Mouse (Mus musculus) skeletal muscle tissue, adult 2 months (tissue): ENCODE measurements around the gene Sh3bp5.
A peak's percentile ranks its signal among the peaks of the same experiment; 100 is the strongest.

ENCODE experiments used
- DNase-seq: peaks from one replicate; pipeline ENCODE4 v3.0.0-alpha.2; 2012; ENCODE audit warnings: low read depth, low spot score

The Sh3bp5 gene

DNA sequence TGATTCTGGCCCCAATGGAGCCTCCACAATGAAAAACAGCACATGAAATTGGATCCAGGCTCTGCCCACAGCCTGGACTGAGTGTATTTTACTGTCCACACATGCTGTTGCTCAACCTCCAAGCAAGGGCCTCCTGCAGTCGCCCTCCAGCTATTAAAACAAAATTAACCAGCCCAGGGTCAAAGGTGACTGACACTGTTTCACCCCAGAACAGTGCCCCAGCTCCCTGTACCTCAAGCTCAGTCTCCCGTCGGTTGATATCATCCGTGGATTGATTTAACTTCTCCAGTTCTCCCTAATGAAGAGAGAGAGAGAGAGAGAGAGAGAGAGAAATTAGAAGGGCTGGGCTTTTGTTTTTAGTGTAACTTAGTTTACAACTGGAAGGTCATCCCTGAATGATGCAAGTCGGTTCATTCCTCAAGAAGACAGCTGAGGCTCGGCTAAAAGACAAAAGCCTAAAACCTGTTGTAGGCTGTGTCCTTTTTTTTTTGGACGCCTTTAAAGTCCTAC is 2.0 kb downstream of the Sh3bp5 start:
- peak; percentile 60 for DNase-seq

DNA sequence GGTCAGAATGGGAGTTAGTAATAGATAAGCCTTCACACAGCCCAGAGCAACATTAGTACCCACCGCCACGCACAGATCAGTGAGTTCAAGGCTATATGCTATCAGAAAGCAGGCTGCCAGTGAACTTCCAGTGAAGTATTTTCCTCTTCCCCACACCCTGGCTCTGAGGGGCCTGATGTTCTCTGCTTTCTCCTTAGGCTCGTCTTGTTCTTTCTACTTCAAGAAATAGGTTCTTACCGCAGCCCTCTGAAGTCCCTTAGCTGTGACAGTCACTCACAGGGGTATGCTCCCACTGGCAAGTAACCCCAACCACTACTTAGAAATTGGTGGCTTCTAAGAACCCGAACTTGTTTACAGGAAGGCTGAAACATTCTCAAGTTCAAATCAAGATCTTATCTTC is 2.8 kb downstream of the Sh3bp5 start:
- DNase-seq, result no peak

DNA sequence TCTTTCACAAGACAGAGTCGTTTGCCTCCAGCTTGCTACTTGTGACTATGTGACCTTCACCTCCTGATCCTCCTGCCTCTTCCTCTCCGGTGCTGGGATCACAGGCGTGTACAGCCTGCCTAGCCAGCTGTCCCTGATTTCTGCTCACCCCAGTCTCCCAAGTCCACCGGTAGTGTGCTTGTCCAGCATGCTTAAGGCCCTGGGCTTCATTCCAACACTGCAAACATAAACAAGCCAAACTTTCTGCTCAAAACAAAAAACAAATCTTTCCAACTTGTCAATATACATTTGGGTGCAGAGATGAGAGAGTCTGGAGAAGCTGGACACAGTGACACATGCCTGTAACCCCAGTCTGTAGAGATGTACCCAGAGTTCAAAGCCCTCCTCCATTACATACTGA is 3.5 kb downstream of the Sh3bp5 start:
- no peak for DNase-seq

DNA sequence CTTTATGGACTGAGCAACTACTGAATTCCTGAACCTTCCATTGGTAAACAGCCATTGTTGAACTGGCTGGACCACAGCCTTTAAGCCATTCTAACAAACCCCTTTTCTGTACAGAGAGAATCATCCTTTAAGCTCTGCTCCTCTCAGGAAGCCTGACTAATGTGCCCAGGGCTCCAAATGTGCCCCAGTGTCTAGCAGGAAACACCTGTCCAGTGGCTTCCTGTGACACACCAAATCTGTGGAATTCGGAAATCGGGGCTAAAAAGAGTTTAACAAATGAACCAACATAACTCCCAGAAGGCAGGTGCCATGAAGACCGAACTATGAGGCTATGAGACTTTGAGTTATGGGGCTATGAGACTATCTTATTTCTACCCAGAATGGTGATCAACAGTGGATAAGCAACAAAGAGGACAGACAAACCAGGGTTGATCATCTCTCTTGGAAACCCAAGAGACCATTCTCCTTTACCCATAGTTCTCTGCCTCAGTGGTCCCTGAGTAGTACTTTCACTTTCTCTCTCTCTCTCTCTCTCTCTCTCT is 4.0 kb downstream of the Sh3bp5 start:
- DNase-seq, result no peak

DNA sequence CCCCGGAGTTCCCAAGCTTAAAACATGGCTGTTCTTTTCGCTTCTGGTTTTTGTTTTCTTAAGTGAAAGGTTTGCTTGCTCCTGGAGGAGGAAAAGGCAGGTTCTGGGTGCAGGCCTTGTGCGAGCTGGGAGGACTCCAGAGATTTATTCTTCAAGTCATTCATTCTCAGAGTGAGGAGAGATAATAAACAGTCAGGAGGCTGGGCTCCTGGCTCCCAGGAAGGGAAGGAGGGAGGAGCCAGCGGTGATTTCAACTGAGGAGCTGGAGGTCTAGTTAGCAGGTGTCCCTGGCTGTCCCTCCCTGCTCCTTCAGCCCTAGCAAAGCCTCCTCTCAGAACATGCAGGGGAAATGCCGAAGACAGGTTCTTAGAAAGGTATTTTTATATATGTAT is 6.9 kb downstream of the Sh3bp5 start:
- DNase-seq, result no peak

DNA sequence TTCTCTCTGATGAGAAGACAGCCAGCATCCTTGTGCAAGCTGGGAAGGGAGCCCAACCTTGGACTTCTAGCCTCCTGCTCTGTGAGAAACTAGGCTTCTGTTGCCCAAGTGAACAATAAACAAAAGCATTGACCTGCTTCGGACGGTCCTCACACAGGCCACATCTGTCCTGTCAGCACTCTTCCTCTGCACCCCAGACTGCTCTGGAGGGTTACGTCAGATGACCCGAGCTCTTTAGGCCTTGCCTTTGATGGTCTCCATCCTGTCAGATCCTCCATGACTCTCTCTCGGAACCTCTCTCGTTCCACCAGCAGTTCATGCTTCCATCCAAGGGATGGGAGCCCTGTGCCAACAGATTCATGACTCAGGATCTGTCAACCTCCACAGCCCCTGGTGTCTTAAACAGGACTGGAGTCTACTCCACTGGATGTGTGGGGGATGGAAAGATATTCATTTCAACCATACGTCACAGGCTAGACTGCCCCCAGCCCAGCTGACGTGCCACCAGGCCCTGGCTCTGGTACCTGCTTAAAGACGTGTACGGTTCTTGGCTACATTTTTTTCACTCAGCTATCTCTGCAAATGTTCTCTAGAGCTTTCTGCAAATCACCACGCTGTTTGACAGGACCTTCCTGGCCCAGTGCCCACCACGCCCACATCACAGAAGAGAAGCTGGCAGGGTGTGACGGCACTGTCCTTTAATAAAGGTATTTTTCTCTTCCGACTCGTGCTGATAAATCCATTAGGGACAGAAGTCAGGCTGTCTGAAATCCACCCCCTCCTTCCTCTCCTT is 7.5 kb downstream of the Sh3bp5 start:
- DNase-seq, result no peak

DNA sequence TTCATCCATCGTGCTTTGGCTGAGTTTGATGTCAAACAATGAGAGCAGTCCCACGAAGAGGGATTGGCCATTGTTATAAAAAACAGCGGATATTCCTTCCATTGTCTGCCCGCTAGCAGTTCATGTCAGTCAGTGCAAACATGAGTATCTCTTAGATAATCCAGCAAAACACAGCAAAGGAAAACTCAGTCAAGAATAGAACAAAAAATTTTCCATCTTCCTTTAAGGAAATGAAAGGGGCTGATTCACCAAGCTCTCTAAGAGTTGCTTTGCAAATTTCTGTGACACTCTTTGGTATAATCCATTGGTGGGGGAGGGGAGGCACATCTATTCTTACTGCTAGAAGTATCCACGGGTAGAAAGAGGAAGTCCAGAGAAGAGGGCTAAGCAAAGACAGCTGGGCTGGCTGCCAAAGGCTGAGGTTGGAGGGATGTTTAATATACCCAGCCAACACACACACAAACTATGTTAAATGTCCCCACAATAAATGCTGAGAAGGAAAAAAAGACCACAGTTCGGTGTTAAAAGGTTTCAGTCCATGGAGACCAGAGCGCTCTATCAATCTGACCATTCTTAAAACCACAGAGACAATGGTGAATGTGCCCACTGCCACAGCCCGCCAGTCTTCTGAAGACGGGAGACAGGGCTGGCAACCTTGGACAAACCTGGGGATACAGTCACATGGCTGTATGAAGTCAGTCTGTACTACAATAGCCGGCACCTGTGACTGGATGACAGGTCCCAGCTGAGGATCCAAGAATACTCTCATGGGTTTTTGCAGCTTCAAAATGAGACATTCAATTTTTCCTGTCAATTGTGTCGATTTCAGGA is 12.7 kb downstream of the Sh3bp5 start:
- peak; percentile 62 for DNase-seq

DNA sequence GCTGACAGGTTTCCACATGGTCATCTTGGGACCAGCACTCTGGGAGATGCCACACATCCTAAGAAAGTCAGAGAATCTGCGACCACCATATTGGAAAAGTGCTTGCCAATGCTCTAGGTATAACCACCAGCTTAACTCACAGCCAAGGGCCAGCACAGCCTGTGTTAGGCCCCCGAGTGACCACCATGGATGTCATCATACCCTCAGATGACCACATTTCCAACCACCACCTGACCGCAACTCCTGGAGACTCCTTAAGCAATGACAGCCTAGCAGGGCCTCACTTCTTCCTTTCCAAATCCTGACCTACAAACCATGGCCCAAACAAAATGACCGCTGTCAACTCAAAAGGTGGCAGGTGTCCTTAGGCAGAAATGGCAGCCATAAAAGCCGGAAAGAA is 13.5 kb downstream of the Sh3bp5 start:
- DNase-seq, result no peak

DNA sequence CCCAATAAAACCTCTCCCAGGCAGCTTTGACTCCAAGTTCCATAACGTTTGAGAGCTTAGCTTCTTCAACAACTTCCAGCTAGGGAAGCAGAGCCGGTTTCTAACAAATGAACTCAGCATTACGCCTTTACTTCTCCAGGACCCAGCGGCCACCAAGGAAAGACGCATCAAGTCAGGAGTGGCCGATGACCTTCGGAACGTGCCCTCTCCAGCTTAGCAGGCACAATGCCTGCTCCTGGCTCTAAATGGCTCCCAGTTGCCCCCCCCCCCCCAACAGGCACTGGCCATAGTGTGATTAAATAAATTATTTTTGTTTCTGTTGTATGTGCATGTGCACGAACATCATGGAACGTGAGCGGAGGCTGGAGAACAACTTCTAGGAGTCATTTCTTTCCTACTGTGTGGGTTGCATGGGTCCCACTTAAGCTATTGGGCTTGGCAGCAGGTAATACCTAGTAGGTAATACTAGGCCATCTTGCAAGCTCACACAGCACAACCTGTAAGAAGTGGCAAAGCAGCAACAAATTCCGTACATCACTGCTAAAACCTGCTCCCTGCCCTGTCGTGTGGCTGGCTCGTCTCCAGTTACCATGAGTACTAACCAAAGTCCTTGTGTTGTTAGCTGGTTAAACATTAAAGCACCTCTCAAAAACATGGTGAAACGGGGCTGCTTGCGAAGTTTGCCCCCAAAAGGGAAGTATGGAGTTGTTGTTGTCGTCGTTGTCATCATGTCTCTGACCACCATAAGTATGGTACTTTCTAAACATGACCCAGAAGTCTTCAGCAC is 14.2 kb downstream of the Sh3bp5 start:
- no peak for DNase-seq

- no peak for DNase-seq
Observed at GRCm38 (mm10) chr14:31420985-31421384, 14.9 kb downstream of the Sh3bp5 start.

GRCm38 (mm10) chr14:31420562-31420961 is 15.3 kb downstream of the Sh3bp5 start:
- DNase-seq, result no peak

- DNase-seq, result no peak
Observed at GRCm38 (mm10) chr14:31420135-31420534, 15.7 kb downstream of the Sh3bp5 start.

- DNase-seq, result no peak
Observed at GRCm38 (mm10) chr14:31419279-31419678, 16.6 kb downstream of the Sh3bp5 start.

GRCm38 (mm10) chr14:31416835-31417549 is 18.9 kb downstream of the Sh3bp5 start:
- no peak for DNase-seq

DNA sequence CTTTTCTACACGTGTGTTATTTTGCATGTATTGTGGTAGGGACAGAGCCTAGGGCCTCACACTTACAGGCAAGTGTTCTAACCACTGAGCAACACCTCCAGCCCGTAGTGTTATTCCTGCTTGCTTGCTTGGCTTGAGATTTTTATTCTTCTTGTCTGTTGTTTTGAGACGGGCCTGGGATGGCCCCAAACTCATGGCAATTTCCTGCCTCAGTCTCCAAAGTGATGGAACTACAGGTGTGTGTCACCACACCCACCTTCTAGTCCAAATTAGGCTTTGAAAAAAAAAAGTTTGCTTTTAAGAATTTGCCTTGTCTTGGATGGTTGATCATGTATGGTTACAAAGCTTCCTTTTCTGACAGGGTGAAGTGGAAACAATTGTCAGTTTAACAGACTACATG is 19.5 kb downstream of the Sh3bp5 start:
- no peak for DNase-seq

DNA sequence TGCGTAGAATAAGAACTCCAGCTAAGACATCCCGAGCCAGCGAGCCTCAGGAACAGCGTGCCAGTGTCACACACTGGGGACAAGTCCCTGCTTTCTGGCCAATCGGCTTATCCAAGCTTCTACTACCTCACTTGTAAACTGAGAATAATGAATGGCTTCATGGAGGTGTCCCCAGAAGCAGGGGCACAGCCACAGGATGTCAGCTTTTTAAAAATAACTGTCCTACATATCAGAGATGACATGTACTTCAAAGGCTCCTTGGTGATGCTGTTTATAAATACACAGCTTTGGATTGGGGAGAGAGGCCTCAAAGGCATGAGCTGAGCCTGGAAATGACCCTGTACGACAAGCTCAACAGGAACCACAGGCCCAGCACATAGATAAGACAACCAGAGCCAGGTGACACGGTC is 20.9 kb downstream of the Sh3bp5 start:
- peak; percentile 85 for DNase-seq

- DNase-seq, result no peak
Observed at GRCm38 (mm10) chr14:31414235-31414966, 21.5 kb downstream of the Sh3bp5 start.

DNA sequence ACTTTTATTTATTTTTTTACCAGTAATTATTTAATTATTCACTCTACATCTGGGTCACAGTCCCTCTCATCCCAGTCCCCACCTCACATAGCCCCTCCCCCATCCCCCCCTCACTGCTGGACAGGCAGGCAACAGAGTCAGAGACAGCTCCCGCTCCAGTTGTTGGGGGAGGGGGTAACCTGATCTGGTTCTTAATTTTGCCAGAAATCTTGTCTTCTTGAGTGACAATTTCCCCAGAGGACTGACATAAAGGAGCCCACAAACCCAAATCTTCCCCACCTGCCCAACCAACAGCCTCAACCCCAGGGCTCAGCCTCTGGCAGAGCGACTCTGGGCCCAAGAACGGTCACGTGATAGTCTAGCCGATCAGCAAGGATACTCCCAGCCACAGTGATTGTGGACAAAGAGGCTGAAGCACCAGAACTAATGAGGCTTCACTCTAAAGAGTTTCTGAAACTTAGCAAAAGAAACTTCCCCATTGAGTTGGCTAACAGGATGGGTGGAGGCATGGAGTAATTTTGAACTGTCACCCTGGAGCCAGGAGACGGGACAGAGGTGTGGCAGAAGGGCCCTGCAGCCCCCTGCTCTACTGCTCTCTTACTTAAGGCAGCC is 22.3 kb downstream of the Sh3bp5 start:
- no peak for DNase-seq

GRCm38 (mm10) chr14:31412651-31413056 is 23.2 kb downstream of the Sh3bp5 start:
- DNase-seq, result peak; percentile 62

DNA sequence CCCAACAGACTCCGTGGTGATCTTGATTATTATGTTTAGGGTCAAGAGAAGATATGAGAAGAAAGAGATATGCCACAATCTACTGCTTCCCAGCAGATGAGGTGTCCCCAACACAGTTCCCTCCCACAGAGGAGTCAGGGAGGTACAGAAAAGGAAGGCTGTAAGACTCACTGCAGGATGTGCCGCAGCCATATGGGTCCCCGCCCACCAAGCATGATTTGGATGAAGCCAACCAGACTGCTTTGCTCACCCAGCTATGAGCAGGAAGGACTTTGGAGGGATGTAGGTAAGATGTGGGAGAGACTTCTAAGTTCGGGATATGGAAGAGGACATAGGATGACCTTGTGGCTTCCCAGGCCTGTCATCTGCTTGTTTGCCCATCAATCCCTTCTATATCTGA is 25.1 kb downstream of the Sh3bp5 start:
- DNase-seq, result no peak
